Mouse (Mus musculus): ENCODE measurements at regions not wholly inside any gene's neighbourhood (a gene's known extent, or its start where the extent isn't known, plus 50 kb on each side); places are given as distances from the start of the nearest gene placed in this dataset.
A peak's percentile ranks its signal among the peaks of the same experiment; 100 is the strongest.
"Not testable (repeated sequence)": the region's sequence is repeated elsewhere in the genome, so short reads cannot be mapped to it uniquely, and the experiment has no call there.

DNA sequence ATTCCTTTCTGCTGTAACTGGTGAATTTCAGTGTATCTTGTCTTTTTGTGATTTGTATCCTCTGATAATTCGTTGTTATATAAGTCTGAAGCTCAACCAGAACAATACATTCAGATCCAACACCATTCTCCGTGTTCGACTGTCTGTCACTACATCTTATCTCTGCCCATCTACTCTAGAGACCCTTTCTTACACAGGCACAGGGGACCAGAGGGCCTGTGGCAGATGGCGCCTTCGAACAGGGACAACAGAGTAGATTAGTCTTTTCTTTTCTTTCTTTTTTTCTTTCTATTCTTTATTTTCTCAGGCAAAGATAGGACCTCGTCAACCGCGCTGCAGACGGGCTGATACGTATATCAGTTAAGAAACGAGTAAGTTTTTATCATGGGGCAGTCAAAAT is 215.3 kb downstream of the Gm21294 start:
- intact Hi-C loops (cut with DNase I) = not testable (repeated sequence)
- DNase-seq (ENCODE audit: low spot score in 2 of 2) = peak in 1 of 2 experiments; percentile 0
